Mouse (Mus musculus) cerebellum, adult 2 months (tissue): ENCODE measurements around the gene Nup188.

Experiments
- CTCF ChIP-seq: fragments of 200-500 bp; IDR thresholded peaks from 2 replicates; pipeline ENCODE4 v1.5.1; 2011; ENCODE audit warnings: low read depth, mild to moderate bottlenecking, control low read depth, low read length, moderate library complexity, borderline replicate concordance; ENCODE audit not compliant: insufficient read depth
- POLR2A ChIP-seq: fragments of 200-500 bp; IDR thresholded peaks from 2 replicates; pipeline ENCODE4 v1.6.1; 2011; ENCODE audit warnings: low read length, control low read depth, borderline replicate concordance; ENCODE audit not compliant: insufficient read depth

- no peak for TF ChIP-seq POLR2A
- TF ChIP-seq CTCF, result no peak
Measured at GRCm38 (mm10) chr2:30257699-30258460, 28.3 kb upstream of the Nup188 start.
